Mouse (Mus musculus) MEL (cell line): ENCODE results near the gene Gm15557. TPM values are rescaled to one million over a fixed set of nuclear protein-coding genes. Genes with fewer than 3 reads are reported as not detected.

Experiments used
- DNase-seq: peaks from one replicate; pipeline ENCODE4 v3.0.0; 2011; ENCODE audit warnings: low read depth, low spot score
- H3K27ac ChIP-seq: 2 replicates; pipeline ENCODE4 v1.5.1; 2012; ENCODE audit warnings: low read depth, mild to moderate bottlenecking, control low read depth, low read length, moderate library complexity; ENCODE audit not compliant: control insufficient read depth
- H3K27me3 ChIP-seq, 2 experiments: fragments of 150-350 bp in 1 of 2; sonication (generic) in 1 of 2; 2 replicates each; pipeline ENCODE4 v1.6.1; 2012; ENCODE audit warnings: low read length in 2 of 2, mild to moderate bottlenecking in 2 of 2, improper control_type of control experiment in 1 of 2, moderate library complexity in 1 of 2; ENCODE audit not compliant: insufficient read depth in 2 of 2, control insufficient read depth in 1 of 2
- H3K36me3 ChIP-seq, 2 experiments: 2 replicates each; pipeline ENCODE4 v1.6.1; 2012 to 2014; ENCODE audit warnings: low read length in 2 of 2, improper control_type of control experiment in 1 of 2, inconsistent platforms in 1 of 2, mild to moderate bottlenecking in 1 of 2; ENCODE audit not compliant: insufficient read depth in 2 of 2, control insufficient read depth in 1 of 2
- H3K4me1 ChIP-seq, 2 experiments: fragments of 150-350 bp in 1 of 2; sonication (generic) in 1 of 2; 2 replicates each; pipeline ENCODE4 v1.6.1; 2012; ENCODE audit warnings: low read length in 2 of 2, improper control_type of control experiment in 1 of 2, mild to moderate bottlenecking in 1 of 2; ENCODE audit not compliant: insufficient read depth in 2 of 2, control insufficient read depth in 1 of 2
- H3K4me3 ChIP-seq, 2 experiments: fragments of 150-350 bp in 1 of 2; sonication (generic) in 1 of 2; 2 replicates each; pipeline ENCODE4 v1.5.1; 2012; ENCODE audit warnings: low read depth in 2 of 2, low read length in 2 of 2, mild to moderate bottlenecking in 2 of 2, moderate library complexity in 2 of 2, control low read depth in 1 of 2, improper control_type of control experiment in 1 of 2; ENCODE audit not compliant: control insufficient read depth in 1 of 2, insufficient read depth in 1 of 2
- H3K79me2 ChIP-seq: 2 replicates; pipeline ENCODE4 v1.6.1; 2012; ENCODE audit warnings: mild to moderate bottlenecking, low read length, moderate library complexity; ENCODE audit not compliant: control insufficient read depth, poor library complexity, insufficient read depth
- H3K9ac ChIP-seq: 2 replicates; pipeline ENCODE4 v1.6.1; 2012; ENCODE audit warnings: low read depth, mild to moderate bottlenecking, control low read depth, low read length, moderate library complexity; ENCODE audit not compliant: control insufficient read depth, poor library complexity, severe bottlenecking
- H3K9me3 ChIP-seq: fragments of 150-350 bp; sonication (generic); replicated peaks from 2 replicates; pipeline ENCODE4 v1.6.1; 2012; ENCODE audit warnings: mild to moderate bottlenecking, low read length, improper control_type of control experiment, moderate library complexity; ENCODE audit not compliant: insufficient read depth
- BHLHE40 ChIP-seq: IDR thresholded peaks from 2 replicates; pipeline ENCODE4 v1.6.1; 2012; ENCODE audit warnings: low read depth, mild to moderate bottlenecking, inconsistent platforms, low read length, improper control_type of control experiment, borderline replicate concordance
- CTCF ChIP-seq, 3 experiments: IDR thresholded peaks in 2 of 3; conservative IDR thresholded peaks in 1 of 3; 2 replicates each; pipeline ENCODE4 v1.5.1; 2011 to 2012; ENCODE audit warnings: low read length in 3 of 3, low read depth in 2 of 3, mild to moderate bottlenecking in 2 of 3, improper control_type of control experiment in 1 of 3, inconsistent platforms in 1 of 3, mixed read lengths in 1 of 3, moderate library complexity in 1 of 3; ENCODE audit not compliant: control insufficient read depth in 1 of 3, insufficient read depth in 1 of 3, poor library complexity in 1 of 3, severe bottlenecking in 1 of 3
- E2F4 ChIP-seq: IDR thresholded peaks from 2 replicates; pipeline ENCODE4 v1.6.1; 2011; ENCODE audit warnings: low read depth, low read length, improper control_type of control experiment, borderline replicate concordance
- ELF1 ChIP-seq: IDR thresholded peaks from 2 replicates; pipeline ENCODE4 v1.6.1; 2014; ENCODE audit warnings: low read depth, mild to moderate bottlenecking, inconsistent platforms, low read length, improper control_type of control experiment, moderate library complexity
- EP300 ChIP-seq, 2 experiments: IDR thresholded peaks; 2 replicates each; pipeline ENCODE4 v1.6.1; 2011; ENCODE audit warnings: improper control_type of control experiment in 2 of 2, low read length in 2 of 2, low read depth in 1 of 2, mild to moderate bottlenecking in 1 of 2
- ETS1 ChIP-seq: IDR thresholded peaks from 2 replicates; pipeline ENCODE4 v1.6.1; 2012; ENCODE audit warnings: low read depth, mild to moderate bottlenecking, inconsistent platforms, low read length, improper control_type of control experiment, moderate library complexity
- GATA1 ChIP-seq: IDR thresholded peaks from 2 replicates; pipeline ENCODE4 v1.6.1; 2011; ENCODE audit warnings: low read depth, low read length, improper control_type of control experiment
- HCFC1 ChIP-seq: IDR thresholded peaks from 2 replicates; pipeline ENCODE4 v1.6.1; 2012; ENCODE audit warnings: low read depth, mild to moderate bottlenecking, inconsistent platforms, low read length, improper control_type of control experiment, moderate library complexity
- KAT2A ChIP-seq: conservative IDR thresholded peaks from 2 replicates; pipeline ENCODE4 v1.6.1; 2012; ENCODE audit warnings: low read depth, low read length, improper control_type of control experiment, inconsistent platforms
- MAX ChIP-seq: IDR thresholded peaks from 2 replicates; pipeline ENCODE4 v1.6.1; 2011; ENCODE audit warnings: low read length, improper control_type of control experiment
- MAZ ChIP-seq: IDR thresholded peaks from 2 replicates; pipeline ENCODE4 v1.6.1; 2012; ENCODE audit warnings: low read depth, mild to moderate bottlenecking, inconsistent platforms, low read length, improper control_type of control experiment
- MXI1 ChIP-seq: IDR thresholded peaks from 2 replicates; pipeline ENCODE4 v1.6.1; 2011; ENCODE audit warnings: mild to moderate bottlenecking, low read depth, low read length, improper control_type of control experiment
- MYC ChIP-seq: IDR thresholded peaks from 2 replicates; pipeline ENCODE4 v1.6.1; 2011; ENCODE audit warnings: low read depth, mild to moderate bottlenecking, low read length, improper control_type of control experiment, moderate library complexity
- NRF1 ChIP-seq: IDR thresholded peaks from 2 replicates; pipeline ENCODE4 v1.6.1; 2014; ENCODE audit warnings: low read depth, mild to moderate bottlenecking, inconsistent platforms, low read length, improper control_type of control experiment, moderate library complexity; ENCODE audit not compliant: poor library complexity, insufficient read depth, severe bottlenecking
- POLR2AphosphoS2 ChIP-seq: IDR thresholded peaks from 2 replicates; pipeline ENCODE4 v1.6.1; 2011; ENCODE audit warnings: low read length, improper control_type of control experiment
- RAD21 ChIP-seq: IDR thresholded peaks from 2 replicates; pipeline ENCODE4 v1.6.1; 2011; ENCODE audit warnings: mild to moderate bottlenecking, low read depth, low read length, improper control_type of control experiment
- RCOR1 ChIP-seq: IDR thresholded peaks from 2 replicates; pipeline ENCODE4 v1.6.1; 2012; ENCODE audit warnings: low read depth, mild to moderate bottlenecking, inconsistent platforms, low read length, improper control_type of control experiment
- SIN3A ChIP-seq: IDR thresholded peaks from 2 replicates; pipeline ENCODE4 v1.6.1; 2012; ENCODE audit warnings: low read length, improper control_type of control experiment, inconsistent platforms
- TAL1 ChIP-seq: IDR thresholded peaks from 2 replicates; pipeline ENCODE4 v1.6.1; 2012; ENCODE audit warnings: mild to moderate bottlenecking, inconsistent platforms, low read length, moderate library complexity, mixed read lengths
- TCF12 ChIP-seq: IDR thresholded peaks from 2 replicates; pipeline ENCODE4 v1.6.1; 2014; ENCODE audit warnings: low read depth, mild to moderate bottlenecking, inconsistent platforms, low read length, improper control_type of control experiment, moderate library complexity
- UBTF ChIP-seq: IDR thresholded peaks from 2 replicates; pipeline ENCODE4 v1.6.1; 2012; ENCODE audit warnings: low read depth, mild to moderate bottlenecking, inconsistent platforms, low read length, improper control_type of control experiment, moderate library complexity, borderline replicate concordance; ENCODE audit not compliant: insufficient read depth
- polyA plus RNA-seq, 2 experiments: library from polyadenylated mRNA; stranded (reverse) in 1 of 2; unstranded in 1 of 2; fragments of >175 nt in 1 of 2; fragments of >200 nt in 1 of 2; gene quantifications; 2 replicates each; pipeline versions ENCODE4 v1.2.1 to v1.2.4; 2012; ENCODE audit warnings: low replicate concordance in 2 of 2, low read depth in 1 of 2; ENCODE audit not compliant: insufficient read length in 2 of 2, insufficient read depth in 1 of 2, missing spikeins in 1 of 2
- total RNA-seq: library from RNA; depleted of rRNA; stranded (reverse); fragments of 300-350 nt; gene quantifications from 2 replicates; pipeline ENCODE4 v1.2.3, GENCODE M21; 2012

Gene Gm15557
- total and polyA plus RNA-seq, 3 experiments: not detected

- H3K9ac ChIP-seq: peak overlapping the region; percentile 60
- no peak for DNase-seq
- H3K4me1 ChIP-seq: peaks cover 9 to 19% of the 10 kb centered on the region in 2 experiments
- peak overlapping the region; percentile 89 for H3K27ac ChIP-seq
- H3K4me3 ChIP-seq: peak overlapping the region; percentile 30 to 36
- H3K9me3 ChIP-seq: no peaks in the 10 kb centered on the region
- TF ChIP-seq RCOR1 (no peak), SIN3A (peak; percentile 7; the same call in 1 of the 2 replicates), MXI1 (0 out of 2 replicates have a peak, but pooled peaks have one; percentile 7), NRF1 (no peak), RAD21 (no peak), BHLHE40 (0 out of 2 replicates have a peak, but pooled peaks have one; percentile 2), E2F4 (0 out of 2 replicates have a peak, but pooled peaks have one; percentile 9), ELF1 (0 out of 2 replicates have a peak, but pooled peaks have one; percentile 3)
- peaks cover 0 to 19% of the 10 kb centered on the region in 2 experiments; a peak in 2 of 4 replicates for H3K36me3 ChIP-seq
- no peaks in the 10 kb centered on the region for H3K27me3 ChIP-seq
- no peaks in the 10 kb centered on the region; the same call in 1 of the 2 replicates for H3K79me2 ChIP-seq
Measured at GRCm38 (mm10) chr2:155946499-155946898, 6.0 kb downstream of the Gm15557 start.

- H3K9ac ChIP-seq: peak overlapping the region; percentile 60
- no peaks in the 10 kb centered on the region for H3K9me3 ChIP-seq
- H3K27me3 ChIP-seq: no peaks in the 10 kb centered on the region
- H3K79me2 ChIP-seq: no peaks in the 10 kb centered on the region; the same call in 1 of the 2 replicates
- H3K27ac ChIP-seq: peak overlapping the region; percentile 89
- H3K4me3 ChIP-seq: peak overlapping the region; percentile 30 to 36
- TF ChIP-seq KAT2A (no peak), SIN3A (peak; percentile 97), MAX (0 out of 2 replicates have a peak, but pooled peaks have one; percentile 72), CTCF (IDR thresholded peaks at IDR 0.05 in 2 of 3, conservative IDR thresholded peaks at IDR 0.05 in 1 of 3; ENCODE audit: control insufficient read depth in 1 of 3, insufficient read depth in 1 of 3, low read depth in 2 of 3, low read length in 3 of 3, poor library complexity in 1 of 3, severe bottlenecking in 1 of 3) (no peak), MYC (peak; percentile 86), POLR2AphosphoS2 (no peak), EP300 (IDR thresholded peaks at IDR 0.05; ENCODE audit: low read depth in 1 of 2, low read length in 2 of 2) (peak; percentile 66 to 87), GATA1 (peak; percentile 93), ETS1 (peak; percentile 91), MXI1 (peak; percentile 96), TAL1 (peak; percentile 70), BHLHE40 (peak; percentile 76; the same call in 1 of the 2 replicates), ELF1 (peak; percentile 80), UBTF (no peak), HCFC1 (peak; percentile 49; the same call in 1 of the 2 replicates), TCF12 (peak; percentile 79), MAZ (peak; percentile 83)
- H3K36me3 ChIP-seq: peaks cover 0 to 20% of the 10 kb centered on the region in 2 experiments; a peak in 2 of 4 replicates
- DNase-seq: peak; percentile 91
- H3K4me1 ChIP-seq: peaks cover 9 to 20% of the 10 kb centered on the region in 2 experiments
Measured at GRCm38 (mm10) chr2:155947390-155948002, 7.0 kb downstream of the Gm15557 start.
